Mouse (Mus musculus) ovary, postnatal 10 days (tissue): Measurements from ENCODE around the gene 1700001C02Rik.

Experiments
- DNase-seq: peaks from one replicate; pipeline ENCODE4 v3.0.0; 2022; ENCODE audit warnings: low spot score

1700001C02Rik gene

DNA sequence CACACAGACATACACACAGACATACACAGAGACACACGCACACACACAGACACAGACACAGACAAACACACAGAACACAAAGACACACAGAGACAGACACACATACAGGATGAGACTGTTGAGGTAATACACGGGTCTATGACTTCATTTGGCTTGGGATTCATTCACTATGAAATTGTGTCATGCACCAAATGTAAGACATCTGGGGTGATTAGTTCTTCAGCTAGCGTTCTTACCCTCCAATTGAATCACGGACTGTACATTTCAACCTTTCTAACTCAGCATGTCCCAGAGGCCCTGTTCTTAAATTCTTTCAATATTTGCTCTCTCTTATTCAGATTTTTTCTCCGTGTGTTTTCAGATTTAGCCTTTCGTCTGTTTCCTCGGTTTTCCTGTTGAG lies 28.8 kb downstream of the 1700001C02Rik start:
- DNase-seq: no peak

- DNase-seq: no peak
Measured at GRCm38 (mm10) chr5:30495288-30495687, 29.4 kb downstream of the 1700001C02Rik start.

- DNase-seq: no peak
Measured at GRCm38 (mm10) chr5:30496821-30497220, 31.0 kb downstream of the 1700001C02Rik start.

DNA sequence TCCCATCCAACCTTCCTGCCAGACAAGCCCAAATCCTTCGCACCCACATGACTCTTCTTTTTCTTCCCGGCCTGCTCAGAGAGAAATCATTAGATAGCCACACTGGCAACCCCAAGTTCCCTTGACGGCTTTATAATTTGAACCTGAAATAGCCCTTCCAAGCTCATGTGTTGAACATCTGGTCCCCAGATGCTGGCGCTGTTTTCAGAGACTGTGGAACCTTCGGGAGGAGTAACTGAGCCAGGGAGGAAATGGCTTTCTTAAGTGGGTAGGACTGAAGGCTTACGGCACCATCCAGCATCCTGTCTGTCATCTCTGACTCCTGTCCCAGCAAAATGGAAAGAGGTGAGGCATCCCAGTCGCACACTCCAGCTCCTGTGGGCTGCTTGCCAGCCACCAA lies 31.5 kb downstream of the 1700001C02Rik start:
- DNase-seq: no peak

- DNase-seq: no peak
Measured at GRCm38 (mm10) chr5:30513111-30513510, 47.3 kb downstream of the 1700001C02Rik start.

DNA sequence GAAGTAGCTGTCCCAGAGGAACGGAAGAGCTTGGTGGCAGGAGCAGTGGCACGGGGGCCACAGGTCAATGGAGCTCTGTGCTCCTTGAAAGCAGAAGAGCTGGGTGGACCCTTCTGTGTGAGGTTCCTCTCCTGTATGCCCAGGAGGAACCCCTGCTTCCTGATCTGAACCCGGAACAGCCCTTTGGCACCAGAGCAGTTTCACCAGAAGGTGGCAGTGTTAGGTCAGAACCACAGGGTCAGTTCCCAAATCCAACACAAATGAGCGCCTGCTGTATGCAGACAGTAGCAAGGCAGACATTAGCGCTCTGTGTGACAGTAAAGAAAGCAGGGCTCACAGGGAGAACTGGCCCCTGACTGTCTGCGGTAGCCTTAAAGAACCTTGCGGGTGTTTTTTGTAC lies 50.5 kb downstream of the 1700001C02Rik start:
- no peak for DNase-seq

DNA sequence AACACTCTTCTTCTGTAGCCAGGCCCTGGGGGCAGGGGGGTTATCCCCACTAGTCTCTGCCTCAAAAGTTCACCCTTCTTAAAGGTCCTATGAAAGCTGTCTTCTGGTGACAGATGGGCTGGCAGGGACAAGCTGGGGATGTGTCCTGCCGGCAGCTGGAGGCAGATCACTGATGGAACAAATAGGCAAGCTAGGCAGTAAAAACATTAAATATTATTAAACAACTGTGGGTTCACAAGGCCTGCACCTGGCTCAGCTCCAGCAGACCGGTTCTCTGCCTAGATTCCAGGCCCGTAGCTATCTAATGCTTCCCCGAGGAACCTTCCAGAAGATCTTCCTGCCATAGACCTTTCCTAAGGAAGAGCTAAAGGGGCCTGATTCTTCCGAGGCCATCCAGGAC lies 52.3 kb downstream of the 1700001C02Rik start:
- DNase-seq: no peak

DNA sequence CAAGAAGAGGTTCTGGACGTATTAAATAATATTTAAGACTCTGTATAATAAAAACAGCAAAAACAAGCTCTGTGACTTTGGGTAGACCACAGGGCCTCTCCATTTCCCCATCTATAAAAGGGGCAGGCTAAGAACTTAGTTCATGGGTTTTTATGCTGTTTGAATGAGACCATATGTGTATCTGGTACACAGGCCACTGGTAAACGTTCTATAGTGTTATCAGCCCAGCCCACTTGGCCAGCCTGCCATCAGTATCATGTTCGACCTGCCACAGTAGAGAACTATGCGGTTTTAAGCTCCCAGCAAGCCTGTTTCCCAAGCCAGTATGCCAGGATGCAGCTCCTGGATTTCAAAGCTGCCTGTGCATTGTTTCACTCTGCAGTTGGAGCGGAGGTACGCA lies 52.7 kb downstream of the 1700001C02Rik start:
- no peak for DNase-seq

GRCm38 (mm10) chr5:30519494-30519893 lies 53.6 kb downstream of the 1700001C02Rik start:
- DNase-seq: no peak

- no peak for DNase-seq
Measured at GRCm38 (mm10) chr5:30520214-30520732, 54.4 kb downstream of the 1700001C02Rik start.

DNA sequence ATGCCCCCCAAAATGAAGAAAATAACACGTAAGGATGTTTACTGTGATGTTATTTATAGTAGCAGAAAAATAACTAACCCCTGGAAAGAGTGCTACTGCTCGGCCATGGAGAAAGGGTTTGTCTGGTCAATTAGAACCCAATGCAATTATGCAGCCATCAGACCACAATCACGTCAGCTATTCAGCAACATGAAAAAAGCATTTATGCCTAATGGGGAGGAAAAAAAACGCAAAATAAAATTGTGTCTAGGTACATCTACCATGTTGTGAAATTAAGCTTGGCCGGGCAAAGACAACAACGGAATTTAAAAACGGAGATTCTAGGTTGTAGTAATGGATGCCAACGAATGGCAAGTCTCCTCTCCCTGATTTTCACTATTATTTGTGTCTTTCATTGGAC lies 56.6 kb downstream of the 1700001C02Rik start:
- DNase-seq: no peak

DNA sequence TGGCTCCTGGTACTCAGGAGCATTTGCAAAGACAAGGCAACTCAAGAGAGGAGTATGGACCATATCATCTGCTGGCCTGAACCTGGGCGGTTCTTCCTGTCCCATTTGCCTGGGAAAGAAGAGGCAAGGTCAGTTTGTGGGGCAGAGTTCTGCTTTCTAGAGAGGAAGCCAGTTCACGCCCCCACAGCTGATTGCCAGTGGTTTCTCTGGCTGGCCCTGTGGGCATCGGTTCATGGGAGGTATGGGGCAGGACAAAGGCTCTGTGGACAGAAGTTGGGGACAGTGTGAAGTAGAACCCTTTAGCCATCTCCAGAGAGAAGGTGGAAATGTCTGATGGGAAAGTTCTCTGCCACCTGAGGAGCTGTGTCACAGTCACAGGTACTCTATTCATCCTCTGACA lies 57.3 kb downstream of the 1700001C02Rik start:
- no peak for DNase-seq

DNA sequence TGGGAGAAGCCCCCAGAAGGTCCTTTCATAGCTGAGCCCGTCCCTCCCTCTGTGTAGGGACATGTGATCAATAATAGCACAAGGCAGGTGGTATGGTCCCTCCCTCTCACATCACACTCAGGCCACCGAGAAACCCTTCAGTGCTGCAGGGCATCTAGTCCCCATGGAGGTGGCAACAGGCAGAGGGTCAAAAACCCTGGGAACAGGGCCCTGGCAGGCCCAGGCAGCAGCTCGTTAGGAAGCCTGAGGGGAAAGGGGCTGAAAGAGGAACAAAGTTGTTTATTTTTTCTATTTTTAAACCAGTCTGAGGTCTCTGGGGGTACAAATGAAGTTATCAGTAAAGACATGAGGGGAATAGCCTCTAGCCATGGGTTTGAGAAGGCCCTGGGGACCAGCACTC lies 58.4 kb downstream of the 1700001C02Rik start:
- no peak for DNase-seq

- DNase-seq: no peak
Measured at GRCm38 (mm10) chr5:30525920-30526836, 60.3 kb downstream of the 1700001C02Rik start.

DNA sequence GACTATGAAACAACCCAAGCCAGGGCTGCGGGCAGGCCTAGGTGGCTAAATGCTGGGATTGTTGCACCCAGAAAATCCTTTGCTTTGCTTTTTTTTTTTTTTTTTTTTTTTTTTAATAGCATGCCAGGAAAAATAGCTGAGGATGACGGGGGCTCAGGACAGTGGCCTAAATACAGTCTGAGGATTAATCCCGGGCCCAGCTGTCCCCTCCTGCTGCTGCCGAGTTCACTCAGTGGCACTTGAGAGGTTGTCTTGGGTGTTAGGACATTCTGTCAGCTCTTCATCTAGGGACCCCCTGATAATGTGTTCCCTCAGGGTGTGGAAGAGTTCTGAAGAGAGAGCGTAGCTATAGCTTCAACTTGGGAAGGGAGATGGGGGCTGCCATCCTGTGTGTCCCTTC lies 61.3 kb downstream of the 1700001C02Rik start:
- DNase-seq: no peak

DNA sequence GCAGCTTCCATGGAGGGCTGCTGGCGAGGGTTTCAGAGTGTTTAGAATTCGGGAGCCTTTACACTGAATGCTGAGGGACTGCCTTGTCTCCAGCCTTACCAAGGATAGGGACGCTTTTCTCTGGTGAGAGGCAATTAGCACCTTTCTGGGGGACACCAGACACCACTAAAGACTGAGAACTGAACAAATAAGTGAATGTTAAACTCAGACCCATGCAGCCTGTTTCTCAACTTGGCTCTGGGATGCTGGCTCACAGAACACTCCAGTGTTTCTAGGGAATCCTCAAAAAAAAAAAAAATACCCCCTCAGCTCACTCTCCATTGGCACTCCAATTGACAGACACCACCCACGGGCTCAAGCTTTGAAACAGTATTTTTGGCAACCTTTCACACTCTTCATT lies 63.1 kb downstream of the 1700001C02Rik start:
- DNase-seq: no peak
